Mouse (Mus musculus): ENCODE measurements at regions not wholly inside any gene's neighbourhood (a gene's known extent, or its start where the extent isn't known, plus 50 kb on each side); places are given as distances from the start of the nearest gene placed in this dataset.
A peak's percentile ranks its signal among the peaks of the same experiment; 100 is the strongest.

GRCm38 (mm10) chr13:53923721-53924374, 131.7 kb downstream of the Drd1 start:
- Histone ChIP-seq H3K9me3 (replicated peaks) (no peaks in the 10 kb centered on the region), H3K4me3 (no peak overlapping the region), H3K9ac (no peak overlapping the region), H3K4me1 (no peaks in the 10 kb centered on the region), H3K36me3 (no peaks in the 10 kb centered on the region), H3K4me2 (replicated peaks) (no peak overlapping the region), H3K27me3 (no peaks in the 10 kb centered on the region), H3K27ac (no peak overlapping the region)
- WGBS, result 78% methylated on average over 7 of the region's 7 CpGs
- no peak for ATAC-seq (ENCODE audit: low FRiP score)

DNA sequence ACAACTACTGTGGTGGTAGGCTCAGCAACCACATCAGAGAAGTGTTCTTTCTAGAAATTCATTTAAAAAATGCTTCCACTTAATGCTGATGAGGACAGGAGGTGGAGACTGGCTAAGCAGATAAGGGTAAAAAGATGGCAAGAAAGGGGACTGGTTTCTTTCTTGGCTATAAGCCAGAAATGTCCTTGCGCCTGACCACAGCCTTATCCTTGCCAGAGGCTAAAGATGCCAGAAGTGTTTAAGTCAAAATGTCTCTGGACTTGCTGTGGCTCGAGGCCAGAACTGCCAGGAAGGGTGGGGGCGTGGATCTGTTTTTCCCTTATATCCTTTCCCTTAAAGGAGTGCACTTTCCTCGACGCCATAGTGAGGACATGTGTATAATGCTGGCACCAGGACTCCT, 133.7 kb downstream of the Drd1 start:
- Histone ChIP-seq H3K36me3 (no peaks in the 10 kb centered on the region), H3K4me1 (no peaks in the 10 kb centered on the region), H3K9me3 (replicated peaks) (no peaks in the 10 kb centered on the region), H3K9ac (no peak overlapping the region), H3K27me3 (no peaks in the 10 kb centered on the region), H3K4me2 (replicated peaks) (no peak overlapping the region), H3K27ac (no peak overlapping the region), H3K4me3 (no peak overlapping the region)
- WGBS, result 82% methylated on average over 5 of the region's 5 CpGs
- ATAC-seq (ENCODE audit: low FRiP score), result no peak

DNA sequence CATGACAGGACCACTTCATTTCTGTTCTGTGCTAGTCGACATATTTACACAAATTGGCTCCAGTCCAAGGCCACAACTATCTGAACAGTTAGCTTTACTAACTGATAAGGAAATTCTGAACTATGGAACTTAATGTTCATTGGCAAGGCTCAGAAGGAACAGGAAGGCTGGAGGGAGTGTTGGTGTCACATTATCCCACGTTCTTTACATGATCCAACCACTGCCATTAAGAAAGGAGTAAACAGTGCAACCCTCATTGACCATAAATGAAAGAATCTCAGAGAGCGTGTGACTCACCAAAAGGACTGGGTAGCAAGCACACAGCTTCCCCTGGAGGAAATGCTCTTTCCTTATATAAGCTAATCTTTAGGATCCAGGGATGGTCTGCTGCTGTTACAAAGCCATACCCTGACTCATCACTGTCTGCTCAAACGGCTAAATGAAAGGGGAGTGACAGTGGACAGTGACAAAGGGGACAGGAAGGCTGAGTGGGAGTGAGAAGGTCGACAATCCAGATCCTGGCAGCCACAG, 135.6 kb downstream of the Drd1 start:
- Histone ChIP-seq H3K36me3 (no peaks in the 10 kb centered on the region), H3K27ac (no peak overlapping the region), H3K4me3 (no peak overlapping the region), H3K9me3 (replicated peaks) (no peaks in the 10 kb centered on the region), H3K4me1 (no peaks in the 10 kb centered on the region), H3K4me2 (replicated peaks) (no peak overlapping the region), H3K9ac (no peak overlapping the region), H3K27me3 (no peaks in the 10 kb centered on the region)
- no peak for ATAC-seq (ENCODE audit: low FRiP score)
- 60% methylated on average over 5 of the region's 5 CpGs for WGBS

DNA sequence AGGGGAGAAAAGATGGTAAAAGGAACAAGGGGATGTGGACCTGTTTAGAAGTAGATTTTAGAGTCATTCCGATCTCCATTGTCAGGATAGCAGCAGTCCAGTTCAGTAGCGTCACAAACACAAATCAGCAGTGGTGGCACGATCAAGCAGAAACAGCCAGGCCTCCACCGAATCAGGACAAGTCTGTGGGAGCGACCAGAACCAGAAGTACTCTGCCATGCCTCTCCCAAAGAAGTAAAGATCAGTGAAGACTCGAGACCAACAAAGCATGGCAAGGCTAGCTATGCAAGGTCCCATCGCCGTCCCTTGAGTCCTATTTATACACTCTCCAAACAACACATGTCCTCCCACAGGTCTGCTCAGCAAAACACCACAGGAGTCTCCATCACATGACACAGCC, 140.0 kb downstream of the Drd1 start:
- ATAC-seq (ENCODE audit: low FRiP score), result no peak
- H3K36me3 ChIP-seq, result no peaks in the 10 kb centered on the region
- H3K9ac ChIP-seq, result no peak overlapping the region
- 75% methylated on average over 8 of the region's 8 CpGs for WGBS
- H3K27me3 ChIP-seq, result no peaks in the 10 kb centered on the region
- H3K27ac ChIP-seq, result no peak overlapping the region
- H3K9me3 ChIP-seq (replicated peaks), result no peaks in the 10 kb centered on the region
- H3K4me1 ChIP-seq, result 0 out of 2 replicates have a peak, but pooled peaks cover 2% of the 10 kb centered on the region
- H3K4me2 ChIP-seq (replicated peaks), result no peak overlapping the region
- H3K4me3 ChIP-seq, result no peak overlapping the region

- ATAC-seq (ENCODE audit: low FRiP score), result no peak
- Histone ChIP-seq H3K9ac (no peak overlapping the region), H3K4me1 (0 out of 2 replicates have a peak, but pooled peaks cover 2% of the 10 kb centered on the region), H3K27me3 (no peaks in the 10 kb centered on the region), H3K27ac (no peak overlapping the region), H3K4me3 (no peak overlapping the region), H3K4me2 (replicated peaks) (no peak overlapping the region), H3K9me3 (replicated peaks) (no peaks in the 10 kb centered on the region), H3K36me3 (no peaks in the 10 kb centered on the region)
- WGBS, result 81% methylated on average over 11 of the region's 11 CpGs
Observed at GRCm38 (mm10) chr13:53914434-53914833, 141.1 kb downstream of the Drd1 start.

GRCm38 (mm10) chr13:53913501-53913900, 142.0 kb downstream of the Drd1 start:
- Histone ChIP-seq H3K27ac (no peak overlapping the region), H3K36me3 (no peaks in the 10 kb centered on the region), H3K9ac (no peak overlapping the region), H3K4me1 (0 out of 2 replicates have a peak, but pooled peaks cover 2% of the 10 kb centered on the region), H3K9me3 (replicated peaks) (no peaks in the 10 kb centered on the region), H3K4me3 (no peak overlapping the region), H3K4me2 (replicated peaks) (no peak overlapping the region), H3K27me3 (no peaks in the 10 kb centered on the region)
- ATAC-seq (ENCODE audit: low FRiP score), result no peak
- WGBS, result 57% methylated on average over 10 of the region's 10 CpGs

DNA sequence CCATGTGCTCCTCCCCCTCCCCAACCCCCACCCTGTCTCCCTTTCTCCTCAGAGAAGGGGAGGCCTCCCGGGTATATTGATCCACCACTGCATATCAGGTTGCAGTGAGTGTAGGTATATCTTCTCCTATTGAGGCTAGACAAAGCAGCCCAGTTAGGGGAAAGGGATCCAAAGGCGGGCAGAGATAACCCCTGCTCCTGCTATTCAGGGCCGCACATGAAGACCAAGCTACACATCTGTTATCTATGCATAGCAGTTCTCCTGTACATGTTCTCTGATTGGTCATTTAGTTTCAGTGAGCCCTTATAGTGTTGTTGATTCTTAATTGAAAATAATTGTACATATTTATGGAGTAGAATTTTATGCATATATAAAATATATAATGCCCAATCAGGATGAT, 143.7 kb downstream of the Drd1 start:
- 63% methylated on average over 3 of the region's 3 CpGs for WGBS
- ATAC-seq (ENCODE audit: low FRiP score), result no peak
- no peak overlapping the region for H3K27ac ChIP-seq
- no peak overlapping the region for H3K4me3 ChIP-seq
- H3K36me3 ChIP-seq, result no peaks in the 10 kb centered on the region
- H3K9ac ChIP-seq, result no peak overlapping the region
- no peak overlapping the region for H3K4me2 ChIP-seq (replicated peaks)
- H3K4me1 ChIP-seq, result 0 out of 2 replicates have a peak, but pooled peaks cover 2% of the 10 kb centered on the region
- no peaks in the 10 kb centered on the region for H3K27me3 ChIP-seq
- H3K9me3 ChIP-seq (replicated peaks), result no peaks in the 10 kb centered on the region

DNA sequence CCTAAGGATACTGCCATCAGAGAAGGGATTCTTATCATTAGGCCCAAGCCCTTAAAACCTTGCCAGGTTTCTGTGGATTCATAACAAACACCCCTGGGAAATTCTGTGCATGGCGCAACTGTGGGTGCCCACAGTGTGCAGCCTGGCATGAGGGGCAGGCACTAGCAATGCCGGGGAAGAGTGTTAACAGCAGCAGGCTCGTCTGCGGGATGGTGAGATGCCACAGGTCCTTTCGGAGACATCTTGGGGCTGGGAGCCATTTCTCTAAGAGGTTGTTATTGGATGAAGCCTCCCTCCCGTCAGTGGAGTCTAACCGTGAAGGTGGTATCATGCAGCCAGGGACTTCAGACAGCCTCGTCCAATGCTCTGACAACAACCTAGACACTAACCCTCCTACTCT, 144.2 kb downstream of the Drd1 start:
- WGBS, result 82% methylated on average over 8 of the region's 8 CpGs
- Histone ChIP-seq H3K4me2 (replicated peaks) (no peak overlapping the region), H3K9ac (no peak overlapping the region), H3K4me1 (0 out of 2 replicates have a peak, but pooled peaks cover 2% of the 10 kb centered on the region), H3K27ac (no peak overlapping the region), H3K4me3 (no peak overlapping the region), H3K36me3 (no peaks in the 10 kb centered on the region), H3K27me3 (no peaks in the 10 kb centered on the region), H3K9me3 (replicated peaks) (no peaks in the 10 kb centered on the region)
- no peak for ATAC-seq (ENCODE audit: low FRiP score)

- Histone ChIP-seq H3K4me1 (0 out of 2 replicates have a peak, but pooled peaks cover 2% of the 10 kb centered on the region), H3K4me2 (replicated peaks) (no peak overlapping the region), H3K9ac (no peak overlapping the region), H3K27ac (no peak overlapping the region), H3K36me3 (no peaks in the 10 kb centered on the region), H3K9me3 (replicated peaks) (no peaks in the 10 kb centered on the region), H3K4me3 (no peak overlapping the region), H3K27me3 (no peaks in the 10 kb centered on the region)
- ATAC-seq (ENCODE audit: low FRiP score), result no peak
- 90% methylated on average over 4 of the region's 4 CpGs for WGBS
Observed at GRCm38 (mm10) chr13:53910251-53910650, 145.3 kb downstream of the Drd1 start.

- Histone ChIP-seq H3K36me3 (no peaks in the 10 kb centered on the region), H3K27me3 (no peaks in the 10 kb centered on the region), H3K4me3 (no peak overlapping the region), H3K9ac (no peak overlapping the region), H3K4me2 (replicated peaks) (no peak overlapping the region), H3K9me3 (replicated peaks) (no peaks in the 10 kb centered on the region), H3K27ac (no peak overlapping the region), H3K4me1 (peaks cover 8% of the 10 kb centered on the region)
- ATAC-seq (ENCODE audit: low FRiP score), result no peak
- 81% methylated on average over 8 of the region's 8 CpGs for WGBS
Observed at GRCm38 (mm10) chr13:53904471-53904870, 151.0 kb downstream of the Drd1 start.

DNA sequence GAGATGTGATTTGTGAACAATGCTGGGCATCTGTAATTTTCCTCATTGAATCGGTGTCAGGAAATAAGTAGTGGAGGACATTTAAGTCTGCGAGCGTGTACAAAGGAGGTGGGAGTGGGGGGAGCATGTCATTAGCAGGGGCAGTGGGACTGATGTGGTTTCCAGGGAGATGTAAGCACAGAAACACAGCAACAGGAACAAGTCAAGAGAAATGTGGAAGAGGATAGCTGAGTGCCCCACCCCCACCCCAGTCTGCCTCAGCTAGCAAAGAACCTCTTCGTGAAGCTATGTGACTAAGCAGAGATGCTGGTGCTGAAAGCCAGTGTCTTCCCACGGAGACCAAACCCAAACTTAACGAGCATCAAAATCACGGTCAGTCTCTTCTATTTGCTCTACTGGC, 151.9 kb downstream of the Drd1 start:
- Histone ChIP-seq H3K27me3 (no peaks in the 10 kb centered on the region), H3K4me3 (no peak overlapping the region), H3K27ac (peak overlapping the region; percentile 52; the same call in 1 of the 2 replicates), H3K4me1 (peaks cover 8% of the 10 kb centered on the region), H3K36me3 (no peaks in the 10 kb centered on the region), H3K9ac (no peak overlapping the region), H3K9me3 (replicated peaks) (no peaks in the 10 kb centered on the region), H3K4me2 (replicated peaks) (peak overlapping the region; percentile 19; the same call in 1 of the 2 replicates)
- no peak for ATAC-seq (ENCODE audit: low FRiP score)
- 37% methylated on average over 7 of the region's 7 CpGs for WGBS

DNA sequence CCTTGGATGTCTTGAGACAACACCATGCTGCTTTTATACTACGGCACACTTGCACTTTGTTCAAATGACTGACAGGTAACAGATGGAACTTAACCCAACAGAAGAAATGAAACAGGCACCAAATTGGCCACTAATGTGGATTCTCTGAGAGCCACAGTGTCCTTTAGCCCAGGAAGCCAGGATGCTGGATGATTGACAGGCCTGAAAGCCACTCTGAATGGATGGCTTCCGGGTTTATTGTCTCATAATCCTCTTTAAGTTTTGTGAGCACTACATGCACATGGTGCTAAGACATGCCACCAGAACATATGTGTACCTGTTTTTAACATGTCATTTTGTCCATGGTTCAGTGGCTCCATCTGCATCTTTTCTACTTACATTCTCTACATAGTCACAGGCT, 152.7 kb downstream of the Drd1 start:
- WGBS, result 83% methylated on average over 2 of the region's 2 CpGs
- Histone ChIP-seq H3K9me3 (replicated peaks) (no peaks in the 10 kb centered on the region), H3K27me3 (no peaks in the 10 kb centered on the region), H3K4me1 (peaks cover 8% of the 10 kb centered on the region), H3K9ac (no peak overlapping the region), H3K36me3 (no peaks in the 10 kb centered on the region), H3K27ac (no peak overlapping the region), H3K4me3 (no peak overlapping the region), H3K4me2 (replicated peaks) (no peak overlapping the region)
- ATAC-seq (ENCODE audit: low FRiP score), result no peak

DNA sequence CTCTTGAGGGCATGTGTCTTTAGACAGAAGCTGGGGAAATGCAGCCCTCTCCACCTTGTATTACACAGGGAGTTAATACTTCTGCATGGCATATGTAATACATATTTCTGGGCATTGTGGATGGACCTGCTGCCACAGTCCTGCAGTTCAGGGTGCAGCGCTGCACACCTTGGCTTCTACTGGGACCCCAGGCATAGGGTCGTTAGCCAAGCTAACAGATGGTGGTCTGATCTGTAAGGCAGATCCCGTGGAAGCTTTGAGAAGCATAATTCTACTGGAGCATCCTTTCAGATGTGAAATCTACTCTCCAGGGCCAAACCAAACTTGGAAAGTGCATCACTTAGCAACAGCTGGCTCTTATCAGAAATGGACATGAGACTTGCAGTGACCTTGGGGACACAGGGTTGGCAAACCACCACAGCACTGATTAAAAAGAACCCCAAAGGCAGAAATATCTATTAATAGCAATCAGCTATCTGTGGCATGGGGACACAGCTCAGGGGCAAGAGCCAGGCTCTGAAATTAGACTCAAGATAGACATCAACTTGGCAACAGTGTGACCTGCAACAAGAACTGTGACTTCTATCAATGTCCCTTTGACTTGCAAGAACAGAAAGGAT, 155.0 kb downstream of the Drd1 start:
- H3K9ac ChIP-seq, result no peak overlapping the region
- H3K4me3 ChIP-seq, result no peak overlapping the region
- H3K27me3 ChIP-seq, result no peaks in the 10 kb centered on the region
- ATAC-seq (ENCODE audit: low FRiP score), result no peak
- no peaks in the 10 kb centered on the region for H3K36me3 ChIP-seq
- no peak overlapping the region for H3K4me2 ChIP-seq (replicated peaks)
- H3K9me3 ChIP-seq (replicated peaks), result 0 out of 2 replicates have a peak, but pooled peaks cover 3% of the 10 kb centered on the region
- 88% methylated on average over 3 of the region's 3 CpGs for WGBS
- H3K4me1 ChIP-seq, result peaks cover 8% of the 10 kb centered on the region
- no peak overlapping the region for H3K27ac ChIP-seq
